Mouse (Mus musculus) hindbrain, embryonic 14.5 days (tissue): ENCODE results near the gene Thap4. TPM values are rescaled to one million over a fixed set of nuclear protein-coding genes. Genes with fewer than 3 reads are reported as not detected.
A peak's percentile ranks its signal among the peaks of the same experiment; 100 is the strongest.

Experiments
- ATAC-seq: fragments of 200-750 bp; cut with Nextera tagmentation; 2 replicates; pipeline ENCODE4 v1.8.0; 2017; ENCODE audit warnings: moderate number of reproducible peaks, mild to moderate bottlenecking, moderate TSS enrichment, moderate library complexity; ENCODE audit not compliant: low FRiP score
- DNase-seq: peaks from one replicate; pipeline ENCODE4 v3.0.0-alpha.2; 2015; ENCODE audit warnings: low spot score
- H3K27ac ChIP-seq: fragments of 300-500 bp; sonication (generic); 2 replicates; pipeline ENCODE4 v1.5.1; 2014; ENCODE audit warnings: mild to moderate bottlenecking, moderate library complexity
- H3K27me3 ChIP-seq: fragments of 300-500 bp; sonication (generic); 2 replicates; pipeline ENCODE4 v1.6.1; 2014; ENCODE audit warnings: mild to moderate bottlenecking, low read length, mixed read lengths; ENCODE audit not compliant: control insufficient read depth, insufficient read depth
- H3K36me3 ChIP-seq: fragments of 300-500 bp; sonication (generic); replicated peaks from 2 replicates; pipeline ENCODE4 v1.6.1; 2014; ENCODE audit not compliant: control insufficient read depth, insufficient read depth
- H3K4me1 ChIP-seq: fragments of 300-500 bp; sonication (generic); replicated peaks from 2 replicates; pipeline ENCODE4 v1.6.1; 2014; ENCODE audit warnings: antibody characterized with exemption, low read length, mixed read lengths; ENCODE audit not compliant: control insufficient read depth, insufficient read depth
- H3K4me2 ChIP-seq: fragments of 300-500 bp; sonication (generic); replicated peaks from 2 replicates; pipeline ENCODE4 v1.6.1; 2014; ENCODE audit warnings: mild to moderate bottlenecking, moderate library complexity
- H3K4me3 ChIP-seq: fragments of 300-500 bp; sonication (generic); replicated peaks from 2 replicates; pipeline ENCODE4 v1.5.1; 2014; ENCODE audit warnings: mild to moderate bottlenecking, low read length
- H3K9ac ChIP-seq: fragments of 300-500 bp; sonication (generic); 2 replicates; pipeline ENCODE4 v1.6.1; 2014
- H3K9me3 ChIP-seq: fragments of 300-500 bp; sonication (generic); 2 replicates; pipeline ENCODE4 v1.6.1; 2016; ENCODE audit warnings: low read length; ENCODE audit not compliant: control insufficient read depth
- WGBS: fragments of 180-500 bp; shearing (Covaris S2); extraction: QIAGEN DNeasy Blood & Tissue Kit; methylation state at CpG from one replicate; pipeline ENCODE4 v1.1.7; 2014; 5-methylcytosine and 5-hydroxymethylcytosine counted together
- polyA plus RNA-seq: library from polyadenylated mRNA; unstranded; fragments of >200 nt; fragmentation: Nextera tagmentation; extraction: Ambion mirVana; gene quantifications from 2 replicates; pipeline ENCODE4 v1.2.1, GENCODE M21; 2014

Gene Thap4
- polyA plus RNA-seq, 1 experiment from 2014 or later, result 40.6 TPM

- Histone ChIP-seq H3K9ac (peak overlapping the region; percentile 91), H3K4me3 (peak overlapping the region; percentile 60), H3K4me1 (peaks cover 19% of the 10 kb centered on the region), H3K27ac (peak overlapping the region; percentile 88), H3K36me3 (peaks cover 17% of the 10 kb centered on the region), H3K9me3 (no peaks in the 10 kb centered on the region), H3K4me2 (peak overlapping the region; percentile 86), H3K27me3 (no peaks in the 10 kb centered on the region)
- ATAC-seq (peak; percentile 41), DNase-seq (peak; percentile 34)
- WGBS, result under 1% methylated on average over 59 of the region's 59 CpGs
These were observed 622 bp downstream of the Thap4 start for GRCm38 (mm10) chr1:93753911-93754572.

GRCm38 (mm10) chr1:93751290-93751689, 3.4 kb downstream of the Thap4 start, which contains the start of gene Atg4b:
Gene Atg4b (plus strand): TSS chr1:93751500.
- no peak for ATAC-seq
- Histone ChIP-seq H3K27me3 (no peaks in the 10 kb centered on the region), H3K4me1 (peaks cover 14% of the 10 kb centered on the region), H3K36me3 (peaks cover 36% of the 10 kb centered on the region), H3K9me3 (no peaks in the 10 kb centered on the region), H3K27ac (no peak within 1 kb of the TSS), H3K4me2 (no peak within 1 kb of the TSS), H3K9ac (no peak within 1 kb of the TSS), H3K4me3 (no peak within 1 kb of the TSS)
- 77% methylated on average over 6 of the region's 6 CpGs for WGBS
- DNase-seq, result no peak

- DNase-seq (no peak), ATAC-seq (no peak)
- H3K4me3 ChIP-seq, result no peak overlapping the region
- H3K4me1 ChIP-seq, result peaks cover 7% of the 10 kb centered on the region
- no peak overlapping the region for H3K4me2 ChIP-seq
- H3K27me3 ChIP-seq, result no peaks in the 10 kb centered on the region
- H3K9ac ChIP-seq, result no peak overlapping the region
- peaks cover 36% of the 10 kb centered on the region for H3K36me3 ChIP-seq
- H3K9me3 ChIP-seq, result no peaks in the 10 kb centered on the region
- 97% methylated on average over 1 of the region's 1 CpGs for WGBS
- no peak overlapping the region for H3K27ac ChIP-seq
These were observed 6.1 kb downstream of the Thap4 start for GRCm38 (mm10) chr1:93748539-93748938.

- peaks cover 39% of the 10 kb centered on the region for H3K36me3 ChIP-seq
- no peak; the same call in 1 of the 2 replicates for ATAC-seq
- no peak overlapping the region for H3K4me2 ChIP-seq
- no peaks in the 10 kb centered on the region for H3K4me1 ChIP-seq
- H3K27ac ChIP-seq, result no peak overlapping the region
- no peak overlapping the region for H3K4me3 ChIP-seq
- WGBS, result 93% methylated on average over 5 of the region's 5 CpGs
- H3K9ac ChIP-seq, result no peak overlapping the region
- H3K9me3 ChIP-seq, result no peaks in the 10 kb centered on the region
- no peaks in the 10 kb centered on the region for H3K27me3 ChIP-seq
- no peak for DNase-seq
These were observed 8.5 kb downstream of the Thap4 start for GRCm38 (mm10) chr1:93746179-93746578.

- no peak overlapping the region for H3K9ac ChIP-seq
These were observed 11.8 kb downstream of the Thap4 start for GRCm38 (mm10) chr1:93742910-93743309.

GRCm38 (mm10) chr1:93741987-93742386, 12.7 kb downstream of the Thap4 start:
- no peaks in the 10 kb centered on the region for H3K9me3 ChIP-seq
- WGBS, result 91% methylated on average over 4 of the region's 4 CpGs
- no peak overlapping the region for H3K27ac ChIP-seq
- H3K4me1 ChIP-seq, result no peaks in the 10 kb centered on the region
- H3K9ac ChIP-seq, result no peak overlapping the region
- no peak overlapping the region for H3K4me2 ChIP-seq
- no peak for ATAC-seq
- H3K36me3 ChIP-seq, result peaks cover 9% of the 10 kb centered on the region
- DNase-seq, result no peak
- H3K27me3 ChIP-seq, result no peaks in the 10 kb centered on the region
- no peak overlapping the region for H3K4me3 ChIP-seq

More at GRCm38 (mm10) chr1:93742910-93743309, 11.8 kb downstream of the Thap4 start:
- DNase-seq, result no peak
- Histone ChIP-seq H3K4me1 (no peaks in the 10 kb centered on the region), H3K27me3 (no peaks in the 10 kb centered on the region), H3K36me3 (peaks cover 12% of the 10 kb centered on the region), H3K4me2 (no peak overlapping the region), H3K27ac (no peak overlapping the region), H3K4me3 (no peak overlapping the region), H3K9me3 (no peaks in the 10 kb centered on the region)
- ATAC-seq, result no peak

GRCm38 (mm10) chr1:93740671-93741070, 14.0 kb downstream of the Thap4 start:
- Histone ChIP-seq H3K9me3 (no peaks in the 10 kb centered on the region), H3K4me2 (no peak overlapping the region), H3K27ac (no peak overlapping the region), H3K4me3 (no peak overlapping the region), H3K9ac (no peak overlapping the region), H3K27me3 (no peaks in the 10 kb centered on the region), H3K4me1 (no peaks in the 10 kb centered on the region), H3K36me3 (peaks cover 4% of the 10 kb centered on the region; the same call in 1 of the 2 replicates)
- DNase-seq (no peak), ATAC-seq (no peak)
- 96% methylated on average over 2 of the region's 2 CpGs for WGBS

GRCm38 (mm10) chr1:93737711-93738110, 17.0 kb downstream of the Thap4 start:
- Histone ChIP-seq H3K9ac (no peak overlapping the region), H3K36me3 (0 out of 2 replicates have a peak, but pooled peaks cover under 1% of the 10 kb centered on the region), H3K4me1 (no peaks in the 10 kb centered on the region), H3K4me2 (no peak overlapping the region), H3K4me3 (no peak overlapping the region), H3K9me3 (no peaks in the 10 kb centered on the region), H3K27ac (no peak overlapping the region), H3K27me3 (no peaks in the 10 kb centered on the region)
- no peak for ATAC-seq
- 96% methylated on average over 5 of the region's 5 CpGs for WGBS
- no peak for DNase-seq

- Histone ChIP-seq H3K27ac (no peak overlapping the region), H3K9ac (no peak overlapping the region), H3K4me2 (no peak overlapping the region), H3K27me3 (no peaks in the 10 kb centered on the region), H3K4me1 (peaks cover 8% of the 10 kb centered on the region), H3K36me3 (no peaks in the 10 kb centered on the region), H3K4me3 (no peak overlapping the region), H3K9me3 (no peaks in the 10 kb centered on the region)
- 98% methylated on average over 3 of the region's 3 CpGs for WGBS
- ATAC-seq (no peak), DNase-seq (no peak)
These were observed 18.8 kb downstream of the Thap4 start for GRCm38 (mm10) chr1:93735859-93736258.
